Mouse (Mus musculus) forelimb bud, embryonic 11.5 days (tissue): ENCODE data around the gene 1700001O22Rik.
A peak's percentile ranks its signal among the peaks of the same experiment; 100 is the strongest.

Source experiments
- DNase-seq: peaks from one replicate; pipeline ENCODE4 v3.0.0-alpha.2; 2012; ENCODE audit warnings: low read depth, low spot score

1700001O22Rik gene

GRCm38 (mm10) chr2:30779241-30779640 is 24.2 kb downstream of the 1700001O22Rik start:
- DNase-seq, result no peak

- no peak for DNase-seq
Measured at GRCm38 (mm10) chr2:30778235-30778634, 25.2 kb downstream of the 1700001O22Rik start.

GRCm38 (mm10) chr2:30777266-30777665 is 26.2 kb downstream of the 1700001O22Rik start:
- no peak for DNase-seq

- no peak for DNase-seq
Measured at GRCm38 (mm10) chr2:30775955-30776354, 27.5 kb downstream of the 1700001O22Rik start.

GRCm38 (mm10) chr2:30773313-30774005 is 30.0 kb downstream of the 1700001O22Rik start:
- no peak for DNase-seq

- DNase-seq, result no peak
Measured at GRCm38 (mm10) chr2:30772581-30773312, 30.7 kb downstream of the 1700001O22Rik start.

GRCm38 (mm10) chr2:30771806-30772460 is 31.5 kb downstream of the 1700001O22Rik start:
- no peak for DNase-seq

GRCm38 (mm10) chr2:30771368-30771805 is 32.1 kb downstream of the 1700001O22Rik start:
- DNase-seq, result no peak

- DNase-seq, result no peak
Measured at GRCm38 (mm10) chr2:30769187-30769586, 34.3 kb downstream of the 1700001O22Rik start.

- DNase-seq, result no peak
Measured at GRCm38 (mm10) chr2:30768529-30768928, 34.9 kb downstream of the 1700001O22Rik start.

GRCm38 (mm10) chr2:30767626-30768240 is 35.7 kb downstream of the 1700001O22Rik start:
- no peak for DNase-seq

GRCm38 (mm10) chr2:30766446-30766845 is 37.0 kb downstream of the 1700001O22Rik start:
- no peak for DNase-seq

- no peak for DNase-seq
Measured at GRCm38 (mm10) chr2:30760706-30761105, 42.8 kb downstream of the 1700001O22Rik start.

GRCm38 (mm10) chr2:30759858-30760547 is 43.5 kb downstream of the 1700001O22Rik start:
- no peak for DNase-seq

- no peak for DNase-seq
Measured at GRCm38 (mm10) chr2:30759442-30759841, 44.0 kb downstream of the 1700001O22Rik start.

GRCm38 (mm10) chr2:30759088-30759374 is 44.4 kb downstream of the 1700001O22Rik start:
- no peak for DNase-seq

- peak; percentile 97 for DNase-seq
Measured at GRCm38 (mm10) chr2:30758341-30759087, 44.9 kb downstream of the 1700001O22Rik start.

GRCm38 (mm10) chr2:30756962-30757715 is 46.3 kb downstream of the 1700001O22Rik start:
- no peak for DNase-seq

GRCm38 (mm10) chr2:30755985-30756765 is 47.3 kb downstream of the 1700001O22Rik start:
- DNase-seq, result no peak
